Mouse (Mus musculus) liver, embryonic 15.5 days (tissue): Measurements from ENCODE around the gene Ablim1. TPM values are rescaled to one million over a fixed set of nuclear protein-coding genes. Genes with fewer than 3 reads are reported as not detected.

Experiments used
- ATAC-seq: fragments of 200-750 bp; cut with Nextera tagmentation; 2 replicates; pipeline ENCODE4 v1.8.0; 2017; ENCODE audit warnings: moderate number of reproducible peaks, mild to moderate bottlenecking, moderate library complexity; ENCODE audit not compliant: insufficient read depth
- H3K27ac ChIP-seq: fragments of 300-500 bp; sonication (generic); replicated peaks from 2 replicates; pipeline ENCODE4 v1.5.1; 2015; ENCODE audit warnings: mild to moderate bottlenecking, inconsistent platforms
- H3K27me3 ChIP-seq: fragments of 300-500 bp; sonication (generic); 2 replicates; pipeline ENCODE4 v1.6.1; 2015; ENCODE audit warnings: mild to moderate bottlenecking, inconsistent platforms
- H3K36me3 ChIP-seq: fragments of 300-500 bp; sonication (generic); replicated peaks from 2 replicates; pipeline ENCODE4 v1.6.1; 2015; ENCODE audit warnings: moderate library complexity, mild to moderate bottlenecking, inconsistent platforms
- H3K4me1 ChIP-seq: fragments of 300-500 bp; sonication (generic); replicated peaks from 2 replicates; pipeline ENCODE4 v1.6.1; 2015; ENCODE audit warnings: inconsistent platforms
- H3K4me2 ChIP-seq: fragments of 300-500 bp; sonication (generic); 2 replicates; pipeline ENCODE4 v1.6.1; 2015; ENCODE audit warnings: moderate library complexity, mild to moderate bottlenecking, inconsistent platforms
- H3K4me3 ChIP-seq: fragments of 300-500 bp; sonication (generic); replicated peaks from 2 replicates; pipeline ENCODE4 v1.5.1; 2015; ENCODE audit warnings: mild to moderate bottlenecking, inconsistent platforms
- H3K9ac ChIP-seq: fragments of 300-500 bp; sonication (generic); 2 replicates; pipeline ENCODE4 v1.6.1; 2015; ENCODE audit warnings: moderate library complexity, mild to moderate bottlenecking, inconsistent platforms
- H3K9me3 ChIP-seq: fragments of 300-500 bp; sonication (generic); replicated peaks from 2 replicates; pipeline ENCODE4 v1.6.1; 2016; ENCODE audit warnings: inconsistent platforms
- WGBS: fragments of 180-500 bp; shearing (Covaris S2); methylation state at CpG from one replicate; pipeline ENCODE4 v1.1.7; 2015; ENCODE audit warnings: mixed read lengths; ENCODE audit not compliant: insufficient replicate concordance; 5-methylcytosine and 5-hydroxymethylcytosine counted together
- polyA plus RNA-seq: library from polyadenylated mRNA; unstranded; fragments of >200 nt; fragmentation: Nextera tagmentation; extraction: Ambion mirVana; gene quantifications from 2 replicates; pipeline ENCODE4 v1.2.1, GENCODE M21; 2015

Gene Ablim1
- polyA plus RNA-seq, 1 experiment from 2014 or later: 9.5 TPM

- no peaks in the 10 kb centered on the region for H3K27me3 ChIP-seq
- WGBS: 28% methylated on average over 12 of the region's 12 CpGs
- no peak for ATAC-seq
- peak overlapping the region; percentile 58 for H3K9ac ChIP-seq
- peaks cover 70% of the 10 kb centered on the region for H3K4me1 ChIP-seq
- H3K4me3 ChIP-seq: peak overlapping the region; percentile 94
- H3K36me3 ChIP-seq: no peaks in the 10 kb centered on the region
- H3K4me2 ChIP-seq: peak overlapping the region; percentile 91
- H3K9me3 ChIP-seq: no peaks in the 10 kb centered on the region
- peak overlapping the region; percentile 54 for H3K27ac ChIP-seq
Measured at GRCm38 (mm10) chr19:57358322-57358721, 43.6 kb upstream of the Ablim1 start.

- ATAC-seq: no peak
- Histone ChIP-seq H3K9ac (peak overlapping the region; percentile 58; the same call in 1 of the 2 replicates), H3K9me3 (no peaks in the 10 kb centered on the region), H3K4me3 (peak overlapping the region; percentile 94), H3K4me2 (peak overlapping the region; percentile 91), H3K27ac (peak overlapping the region; percentile 54; the same call in 1 of the 2 replicates), H3K36me3 (no peaks in the 10 kb centered on the region), H3K27me3 (no peaks in the 10 kb centered on the region), H3K4me1 (peaks cover 64% of the 10 kb centered on the region)
- 70% methylated on average over 5 of the region's 5 CpGs for WGBS
Measured at GRCm38 (mm10) chr19:57357811-57358210, 43.1 kb upstream of the Ablim1 start.

- no peaks in the 10 kb centered on the region for H3K36me3 ChIP-seq
- no peaks in the 10 kb centered on the region for H3K27me3 ChIP-seq
- no peak overlapping the region for H3K4me2 ChIP-seq
- no peak overlapping the region for H3K9ac ChIP-seq
- H3K4me1 ChIP-seq: peaks cover 60% of the 10 kb centered on the region
- no peaks in the 10 kb centered on the region for H3K9me3 ChIP-seq
- WGBS: 69% methylated on average over 6 of the region's 6 CpGs
- H3K27ac ChIP-seq: no peak overlapping the region
- no peak for ATAC-seq
- H3K4me3 ChIP-seq: no peak overlapping the region
Measured at GRCm38 (mm10) chr19:57357244-57357643, 42.5 kb upstream of the Ablim1 start.

DNA sequence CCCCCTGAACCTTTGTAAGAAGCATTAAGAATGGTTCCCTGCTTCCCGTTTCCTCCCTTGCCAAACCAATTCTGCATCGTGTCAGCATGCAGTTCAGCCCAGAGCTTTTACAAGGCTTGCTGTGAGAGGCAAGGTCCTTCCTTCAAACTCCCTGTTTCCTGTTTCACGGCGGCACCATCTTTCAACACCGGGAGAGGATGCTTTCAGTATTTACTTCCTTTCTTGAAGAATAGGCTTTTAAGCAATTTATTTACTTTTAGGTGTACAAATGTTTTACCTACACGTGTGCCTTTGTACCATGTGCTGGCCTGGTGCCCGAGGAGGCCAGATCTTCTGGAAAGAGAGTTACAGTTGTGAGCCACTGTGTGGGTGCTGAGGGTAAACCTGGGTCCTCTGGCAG is 41.6 kb upstream of the Ablim1 start:
- Histone ChIP-seq H3K36me3 (no peaks in the 10 kb centered on the region), H3K27ac (peak overlapping the region; percentile 56), H3K4me1 (peaks cover 57% of the 10 kb centered on the region), H3K27me3 (no peaks in the 10 kb centered on the region), H3K9ac (no peak overlapping the region), H3K4me2 (peak overlapping the region; percentile 38; the same call in 1 of the 2 replicates), H3K4me3 (no peak overlapping the region), H3K9me3 (no peaks in the 10 kb centered on the region)
- WGBS: 31% methylated on average over 7 of the region's 7 CpGs
- ATAC-seq: no peak

GRCm38 (mm10) chr19:57355451-57356251 is 40.9 kb upstream of the Ablim1 start:
- no peaks in the 10 kb centered on the region for H3K27me3 ChIP-seq
- H3K9ac ChIP-seq: no peak overlapping the region
- H3K27ac ChIP-seq: peak overlapping the region; percentile 56
- WGBS: 25% methylated on average over 16 of the region's 16 CpGs
- peak overlapping the region; percentile 38 for H3K4me2 ChIP-seq
- H3K36me3 ChIP-seq: no peaks in the 10 kb centered on the region
- ATAC-seq: no peak
- H3K4me3 ChIP-seq: peak overlapping the region; percentile 9; the same call in 1 of the 2 replicates
- no peaks in the 10 kb centered on the region for H3K9me3 ChIP-seq
- H3K4me1 ChIP-seq: peaks cover 57% of the 10 kb centered on the region

GRCm38 (mm10) chr19:57354715-57355114 is 40.0 kb upstream of the Ablim1 start:
- WGBS: 47% methylated on average over 6 of the region's 6 CpGs
- no peak overlapping the region for H3K9ac ChIP-seq
- no peak for ATAC-seq
- no peaks in the 10 kb centered on the region for H3K9me3 ChIP-seq
- peaks cover 49% of the 10 kb centered on the region for H3K4me1 ChIP-seq
- no peaks in the 10 kb centered on the region for H3K27me3 ChIP-seq
- H3K27ac ChIP-seq: no peak overlapping the region
- no peaks in the 10 kb centered on the region for H3K36me3 ChIP-seq
- H3K4me2 ChIP-seq: no peak overlapping the region; the same call in 1 of the 2 replicates
- H3K4me3 ChIP-seq: no peak overlapping the region

GRCm38 (mm10) chr19:57354050-57354449 is 39.3 kb upstream of the Ablim1 start:
- H3K27ac ChIP-seq: no peak overlapping the region
- H3K36me3 ChIP-seq: no peaks in the 10 kb centered on the region
- no peak overlapping the region for H3K4me3 ChIP-seq
- no peaks in the 10 kb centered on the region for H3K9me3 ChIP-seq
- 78% methylated on average over 11 of the region's 11 CpGs for WGBS
- ATAC-seq: no peak
- peaks cover 42% of the 10 kb centered on the region for H3K4me1 ChIP-seq
- no peak overlapping the region for H3K9ac ChIP-seq
- no peaks in the 10 kb centered on the region for H3K27me3 ChIP-seq
- no peak overlapping the region for H3K4me2 ChIP-seq

DNA sequence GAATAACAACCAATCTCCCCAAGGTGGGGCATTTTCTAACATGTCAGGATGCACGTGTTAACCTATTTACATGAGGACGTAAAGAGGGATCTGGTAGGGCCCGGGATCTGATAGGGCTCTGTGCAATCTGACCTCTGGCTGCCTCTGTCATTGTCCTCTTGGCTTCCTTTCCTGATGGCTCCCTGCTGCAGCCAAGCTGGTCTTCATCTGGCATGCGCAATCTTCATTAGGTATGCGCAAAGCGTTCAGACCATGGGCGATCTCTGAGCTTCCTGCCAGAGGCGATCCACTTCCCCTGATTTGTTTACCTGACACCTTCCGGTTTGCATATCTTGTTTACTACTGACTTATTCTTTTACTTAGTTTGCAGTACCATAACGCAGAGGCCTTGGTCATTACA is 38.5 kb upstream of the Ablim1 start:
- 83% methylated on average over 10 of the region's 10 CpGs for WGBS
- no peak overlapping the region for H3K27ac ChIP-seq
- H3K36me3 ChIP-seq: no peaks in the 10 kb centered on the region
- ATAC-seq: no peak
- H3K4me3 ChIP-seq: no peak overlapping the region
- H3K4me1 ChIP-seq: peaks cover 34% of the 10 kb centered on the region
- H3K4me2 ChIP-seq: no peak overlapping the region
- H3K27me3 ChIP-seq: no peaks in the 10 kb centered on the region
- H3K9me3 ChIP-seq: no peaks in the 10 kb centered on the region
- H3K9ac ChIP-seq: no peak overlapping the region

DNA sequence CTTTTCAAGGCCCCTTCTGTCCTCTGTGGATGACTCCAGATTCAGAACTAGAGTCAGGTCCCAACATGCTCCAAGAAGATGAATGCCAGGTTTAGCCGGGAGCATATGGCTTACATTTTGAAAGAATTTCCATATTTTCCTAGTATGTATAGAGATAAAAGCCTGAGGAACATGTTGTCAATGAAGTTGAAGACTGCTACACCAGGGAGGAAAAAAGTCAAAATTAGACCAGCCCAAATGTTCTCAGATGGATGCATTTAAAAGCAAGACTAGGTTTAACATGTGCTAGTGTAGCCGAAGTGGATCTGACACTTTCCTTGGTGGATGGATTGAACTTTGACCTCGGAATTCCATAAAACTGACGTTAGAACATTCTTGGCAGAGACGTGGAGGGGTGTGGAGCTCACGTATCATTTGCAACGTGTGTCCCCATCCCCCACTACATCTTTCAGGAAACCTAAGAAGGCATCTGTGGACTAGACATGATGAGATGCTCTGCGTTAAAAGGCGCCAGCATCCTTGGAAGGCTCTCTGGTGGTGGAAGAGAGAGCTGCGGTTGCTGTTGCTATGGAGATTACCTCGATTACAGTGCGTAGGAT is 37.7 kb upstream of the Ablim1 start:
- Histone ChIP-seq H3K9ac (no peak overlapping the region), H3K4me1 (peaks cover 26% of the 10 kb centered on the region), H3K4me2 (no peak overlapping the region), H3K27ac (no peak overlapping the region), H3K9me3 (0 out of 2 replicates have a peak, but pooled peaks cover 1% of the 10 kb centered on the region), H3K27me3 (no peaks in the 10 kb centered on the region), H3K36me3 (no peaks in the 10 kb centered on the region), H3K4me3 (no peak overlapping the region)
- no peak for ATAC-seq
- WGBS: 75% methylated on average over 12 of the region's 12 CpGs

GRCm38 (mm10) chr19:57349096-57349495 is 34.4 kb upstream of the Ablim1 start:
- no peak overlapping the region for H3K9ac ChIP-seq
- no peaks in the 10 kb centered on the region for H3K36me3 ChIP-seq
- no peaks in the 10 kb centered on the region for H3K27me3 ChIP-seq
- no peak overlapping the region for H3K4me2 ChIP-seq
- H3K9me3 ChIP-seq: 0 out of 2 replicates have a peak, but pooled peaks cover 6% of the 10 kb centered on the region
- no peaks in the 10 kb centered on the region for H3K4me1 ChIP-seq
- no peak overlapping the region for H3K4me3 ChIP-seq
- H3K27ac ChIP-seq: no peak overlapping the region
- ATAC-seq: no peak

- Histone ChIP-seq H3K4me1 (no peaks in the 10 kb centered on the region), H3K4me2 (no peak overlapping the region), H3K9ac (no peak overlapping the region), H3K27ac (no peak overlapping the region), H3K4me3 (no peak overlapping the region), H3K36me3 (no peaks in the 10 kb centered on the region), H3K27me3 (no peaks in the 10 kb centered on the region), H3K9me3 (0 out of 2 replicates have a peak, but pooled peaks cover 6% of the 10 kb centered on the region)
- ATAC-seq: no peak
- WGBS: 69% methylated on average over 1 of the region's 1 CpGs
Measured at GRCm38 (mm10) chr19:57344678-57345077, 30.0 kb upstream of the Ablim1 start.
